Mouse (Mus musculus) lung, postnatal 0 days (tissue): Measurements from ENCODE around the gene Ror1. TPM values are rescaled to one million over a fixed set of nuclear protein-coding genes. Genes with fewer than 3 reads are reported as not detected.
A peak's percentile ranks its signal among the peaks of the same experiment; 100 is the strongest.

Experiments
- ATAC-seq: fragments of 200-750 bp; cut with Nextera tagmentation; 2 replicates; pipeline ENCODE4 v1.8.0; 2017; ENCODE audit warnings: moderate library complexity
- DNase-seq: peaks from one replicate; pipeline ENCODE4 v3.0.0-alpha.2; 2016; ENCODE audit warnings: low spot score
- H3K27ac ChIP-seq: fragments of 300-500 bp; sonication (generic); 2 replicates; pipeline ENCODE4 v1.5.1; 2014; ENCODE audit warnings: antibody characterized with exemption, mild to moderate bottlenecking, low read length, mixed read lengths
- H3K27me3 ChIP-seq: fragments of 300-500 bp; sonication (generic); replicated peaks from 2 replicates; pipeline ENCODE4 v1.6.1; 2014; ENCODE audit warnings: low read length, mixed read lengths; ENCODE audit not compliant: insufficient read depth
- H3K36me3 ChIP-seq: fragments of 300-500 bp; sonication (generic); 2 replicates; pipeline ENCODE4 v1.6.1; 2014; ENCODE audit warnings: low read length, mixed read lengths; ENCODE audit not compliant: insufficient read depth
- H3K4me1 ChIP-seq: fragments of 300-500 bp; sonication (generic); 2 replicates; pipeline ENCODE4 v1.6.1; 2014; ENCODE audit warnings: antibody characterized with exemption, low read depth, low read length, mixed read lengths; ENCODE audit not compliant: insufficient read depth
- H3K4me2 ChIP-seq: fragments of 300-500 bp; sonication (generic); replicated peaks from 2 replicates; pipeline ENCODE4 v1.6.1; 2014; ENCODE audit warnings: low read depth, mild to moderate bottlenecking, low read length, moderate library complexity, mixed read lengths
- H3K4me3 ChIP-seq: fragments of 300-500 bp; sonication (generic); 2 replicates; pipeline ENCODE4 v1.5.1; 2014; ENCODE audit warnings: low read depth, low read length
- H3K9ac ChIP-seq: fragments of 300-500 bp; sonication (generic); replicated peaks from 2 replicates; pipeline ENCODE4 v1.6.1; 2014; ENCODE audit warnings: low read depth, mild to moderate bottlenecking
- H3K9me3 ChIP-seq: fragments of 300-500 bp; sonication (generic); 2 replicates; pipeline ENCODE4 v1.6.1; 2016; ENCODE audit warnings: low read length, mixed read lengths
- CTCF ChIP-seq: IDR thresholded peaks from 2 replicates; pipeline ENCODE4 v1.5.1; 2016; ENCODE audit warnings: antibody characterized with exemption, mild to moderate bottlenecking
- EP300 ChIP-seq: IDR thresholded peaks from 2 replicates; pipeline ENCODE4 v1.6.1; 2016; ENCODE audit warnings: antibody characterized with exemption, mild to moderate bottlenecking, control low read depth
- WGBS: fragments of 180-500 bp; shearing (Covaris S2); extraction: QIAGEN DNeasy Blood & Tissue Kit; methylation state at CpG from one replicate; pipeline ENCODE4 v1.1.7; 2014; 5-methylcytosine and 5-hydroxymethylcytosine counted together
- polyA plus RNA-seq: library from polyadenylated mRNA; unstranded; fragments of >200 nt; fragmentation: Nextera tagmentation; extraction: Ambion mirVana; gene quantifications from 2 replicates; pipeline ENCODE4 v1.2.1, GENCODE M21; 2015

Ror1 gene
- polyA plus RNA-seq, 1 experiment from 2014 or later: 6.2 TPM

- Histone ChIP-seq H3K9ac (no peak overlapping the region), H3K4me3 (no peak overlapping the region), H3K9me3 (no peaks in the 10 kb centered on the region), H3K4me1 (peaks cover 5% of the 10 kb centered on the region; the same call in 1 of the 2 replicates), H3K27me3 (no peaks in the 10 kb centered on the region), H3K36me3 (no peaks in the 10 kb centered on the region), H3K4me2 (no peak overlapping the region), H3K27ac (no peak overlapping the region)
- no peak for TF ChIP-seq EP300
- TF ChIP-seq CTCF: no peak
- 56% methylated on average over 4 of the region's 4 CpGs for WGBS
- DNase-seq (peak; percentile 45), ATAC-seq (peak; percentile 46; the same call in 1 of the 2 replicates)
Measured at GRCm38 (mm10) chr4:100373780-100374179, 278.2 kb downstream of the Ror1 start.

GRCm38 (mm10) chr4:100375286-100375685 lies 279.7 kb downstream of the Ror1 start:
- Histone ChIP-seq H3K27me3 (no peaks in the 10 kb centered on the region), H3K9me3 (no peaks in the 10 kb centered on the region), H3K9ac (no peak overlapping the region), H3K36me3 (no peaks in the 10 kb centered on the region), H3K4me1 (peaks cover 5% of the 10 kb centered on the region; the same call in 1 of the 2 replicates), H3K4me2 (no peak overlapping the region), H3K4me3 (no peak overlapping the region), H3K27ac (no peak overlapping the region)
- 91% methylated on average over 5 of the region's 5 CpGs for WGBS
- ATAC-seq: no peak
- DNase-seq: no peak
- TF ChIP-seq EP300 (no peak), CTCF (no peak)

GRCm38 (mm10) chr4:100376163-100376562 lies 280.6 kb downstream of the Ror1 start:
- no peak overlapping the region for H3K4me2 ChIP-seq
- ATAC-seq (no peak), DNase-seq (no peak)
- H3K4me1 ChIP-seq: peaks cover 5% of the 10 kb centered on the region; the same call in 1 of the 2 replicates
- no peaks in the 10 kb centered on the region for H3K9me3 ChIP-seq
- H3K36me3 ChIP-seq: no peaks in the 10 kb centered on the region
- H3K27me3 ChIP-seq: no peaks in the 10 kb centered on the region
- no peak overlapping the region for H3K4me3 ChIP-seq
- no peak overlapping the region for H3K9ac ChIP-seq
- no peak overlapping the region for H3K27ac ChIP-seq
- TF ChIP-seq EP300: no peak
- no peak for TF ChIP-seq CTCF
- WGBS: 59% methylated on average over 6 of the region's 6 CpGs

GRCm38 (mm10) chr4:100377231-100377630 lies 281.6 kb downstream of the Ror1 start:
- no peak for ATAC-seq
- Histone ChIP-seq H3K27me3 (no peaks in the 10 kb centered on the region), H3K4me1 (peaks cover 5% of the 10 kb centered on the region; the same call in 1 of the 2 replicates), H3K4me2 (no peak overlapping the region), H3K4me3 (no peak overlapping the region), H3K27ac (no peak overlapping the region), H3K9me3 (no peaks in the 10 kb centered on the region), H3K36me3 (no peaks in the 10 kb centered on the region), H3K9ac (no peak overlapping the region)
- TF ChIP-seq EP300 (no peak), CTCF (no peak)
- no peak for DNase-seq
- 73% methylated on average over 3 of the region's 3 CpGs for WGBS

DNA sequence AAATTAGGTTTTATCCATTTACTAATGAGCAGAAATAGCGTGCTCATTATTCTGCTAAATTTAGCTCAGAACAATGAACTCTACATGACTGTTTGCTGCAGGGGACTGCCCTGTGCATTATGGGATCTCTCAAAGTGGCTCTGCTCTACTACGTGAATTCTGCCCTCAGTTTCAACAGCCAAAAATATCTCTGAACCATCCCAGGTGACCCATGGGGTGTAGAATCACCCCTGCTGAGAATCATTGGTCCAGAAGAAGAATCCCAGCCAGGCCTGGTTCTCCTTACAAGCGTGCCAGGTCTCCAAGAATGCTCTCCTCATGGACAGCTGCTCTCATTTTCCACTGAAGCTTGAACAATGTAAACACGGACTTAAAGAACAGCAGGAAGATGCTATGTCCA lies 282.4 kb downstream of the Ror1 start:
- TF ChIP-seq CTCF: no peak
- TF ChIP-seq EP300: no peak
- Histone ChIP-seq H3K9me3 (no peaks in the 10 kb centered on the region), H3K9ac (no peak overlapping the region), H3K4me2 (no peak overlapping the region), H3K4me3 (no peak overlapping the region), H3K27ac (no peak overlapping the region), H3K27me3 (no peaks in the 10 kb centered on the region), H3K36me3 (no peaks in the 10 kb centered on the region), H3K4me1 (peaks cover 5% of the 10 kb centered on the region; the same call in 1 of the 2 replicates)
- ATAC-seq (no peak), DNase-seq (no peak)
- 69% methylated on average over 4 of the region's 4 CpGs for WGBS

- Histone ChIP-seq H3K4me3 (no peak overlapping the region), H3K27me3 (no peaks in the 10 kb centered on the region), H3K27ac (no peak overlapping the region), H3K36me3 (no peaks in the 10 kb centered on the region), H3K4me2 (no peak overlapping the region), H3K4me1 (no peaks in the 10 kb centered on the region; the same call in 1 of the 2 replicates), H3K9me3 (no peaks in the 10 kb centered on the region), H3K9ac (no peak overlapping the region)
- WGBS: 59% methylated on average over 4 of the region's 4 CpGs
- DNase-seq: no peak
- TF ChIP-seq CTCF (no peak), EP300 (no peak)
- ATAC-seq: no peak
Measured at GRCm38 (mm10) chr4:100381760-100382159, 286.2 kb downstream of the Ror1 start.
